Mouse (Mus musculus): Measurements from ENCODE around the gene Chdh. TPM values are rescaled to one million over a fixed set of nuclear protein-coding genes. Genes with fewer than 3 reads are reported as not detected.

The Chdh gene
- polyA plus RNA-seq, 1 experiment: 2.5 TPM

GRCm38 (mm10) chr14:29994976-29995375, 13.8 kb upstream of the Chdh start:
- H3K36me3 ChIP-seq (ENCODE audit: control insufficient read depth, insufficient read depth, low read length): peaks cover 35% of the 10 kb centered on the region
- H3K27me3 ChIP-seq (ENCODE audit: control insufficient read depth, insufficient read depth, low read length): no peaks in the 10 kb centered on the region
- no peaks in the 10 kb centered on the region for H3K4me1 ChIP-seq (ENCODE audit: control insufficient read depth, insufficient read depth, insufficient read length)
- no peak overlapping the region for H3K4me3 ChIP-seq (ENCODE audit: extremely low read depth, insufficient read depth, insufficient read length)
- WGBS: 95% methylated on average over 4 of the region's 4 CpGs
- TF ChIP-seq POLR2A (IDR thresholded peaks at IDR 0.05; ENCODE audit: low read depth, low read length) (no peak), CTCF (IDR thresholded peaks at IDR 0.05; ENCODE audit: extremely low read depth, insufficient read depth, insufficient read length, insufficient replicate concordance) (no peak)
- H3K27ac ChIP-seq (ENCODE audit: insufficient read depth, low read length): no peak overlapping the region
- DNase-seq (ENCODE audit: low read depth in 1 of 2, low spot score in 2 of 2): no peak

GRCm38 (mm10) chr14:29996000-29996751, 12.6 kb upstream of the Chdh start:
- Histone ChIP-seq H3K4me3 (ENCODE audit: extremely low read depth, insufficient read depth, insufficient read length) (no peak overlapping the region), H3K36me3 (ENCODE audit: control insufficient read depth, insufficient read depth, low read length) (peaks cover 26% of the 10 kb centered on the region), H3K27me3 (ENCODE audit: control insufficient read depth, insufficient read depth, low read length) (no peaks in the 10 kb centered on the region), H3K4me1 (ENCODE audit: control insufficient read depth, insufficient read depth, insufficient read length) (no peaks in the 10 kb centered on the region), H3K27ac (ENCODE audit: insufficient read depth, low read length) (no peak overlapping the region)
- DNase-seq (ENCODE audit: low read depth in 1 of 2, low spot score in 2 of 2): no peak
- WGBS: 96% methylated on average over 11 of the region's 11 CpGs
- TF ChIP-seq CTCF (IDR thresholded peaks at IDR 0.05; ENCODE audit: extremely low read depth, insufficient read depth, insufficient read length, insufficient replicate concordance) (no peak), POLR2A (IDR thresholded peaks at IDR 0.05; ENCODE audit: low read depth, low read length) (no peak)

- Histone ChIP-seq H3K4me1 (ENCODE audit: control insufficient read depth, insufficient read depth, insufficient read length) (no peaks in the 10 kb centered on the region), H3K27me3 (ENCODE audit: control insufficient read depth, insufficient read depth, low read length) (no peaks in the 10 kb centered on the region), H3K27ac (ENCODE audit: insufficient read depth, low read length) (no peak overlapping the region), H3K4me3 (ENCODE audit: extremely low read depth, insufficient read depth, insufficient read length) (no peak overlapping the region), H3K36me3 (ENCODE audit: control insufficient read depth, insufficient read depth, low read length) (peaks cover 21% of the 10 kb centered on the region)
- TF ChIP-seq CTCF (IDR thresholded peaks at IDR 0.05; ENCODE audit: extremely low read depth, insufficient read depth, insufficient read length, insufficient replicate concordance) (no peak), POLR2A (IDR thresholded peaks at IDR 0.05; ENCODE audit: low read depth, low read length) (no peak)
- no peak for DNase-seq (ENCODE audit: low read depth in 1 of 2, low spot score in 2 of 2)
Measured at GRCm38 (mm10) chr14:29997345-29997744, 11.5 kb upstream of the Chdh start.

GRCm38 (mm10) chr14:29998747-29999474, 9.9 kb upstream of the Chdh start:
- DNase-seq (ENCODE audit: low read depth in 1 of 2, low spot score in 2 of 2): no peak
- Histone ChIP-seq H3K27me3 (ENCODE audit: control insufficient read depth, insufficient read depth, low read length) (no peaks in the 10 kb centered on the region), H3K36me3 (ENCODE audit: control insufficient read depth, insufficient read depth, low read length) (peaks cover 12% of the 10 kb centered on the region), H3K4me1 (ENCODE audit: control insufficient read depth, insufficient read depth, insufficient read length) (no peaks in the 10 kb centered on the region), H3K4me3 (ENCODE audit: extremely low read depth, insufficient read depth, insufficient read length) (no peak overlapping the region), H3K27ac (ENCODE audit: insufficient read depth, low read length) (no peak overlapping the region)
- WGBS: 81% methylated on average over 13 of the region's 13 CpGs
- TF ChIP-seq CTCF (IDR thresholded peaks at IDR 0.05; ENCODE audit: extremely low read depth, insufficient read depth, insufficient read length, insufficient replicate concordance): no peak
- TF ChIP-seq POLR2A (IDR thresholded peaks at IDR 0.05; ENCODE audit: low read depth, low read length): no peak

GRCm38 (mm10) chr14:29999475-29999811, 9.4 kb upstream of the Chdh start:
- 75% methylated on average over 3 of the region's 3 CpGs for WGBS
- H3K27ac ChIP-seq (ENCODE audit: insufficient read depth, low read length): no peak overlapping the region
- DNase-seq (ENCODE audit: low read depth in 1 of 2, low spot score in 2 of 2): no peak

GRCm38 (mm10) chr14:30009864-30010560, 1.2 kb downstream of the Chdh start:
- no peak overlapping the region for H3K4me3 ChIP-seq (ENCODE audit: extremely low read depth, insufficient read depth, insufficient read length)
- no peaks in the 10 kb centered on the region for H3K36me3 ChIP-seq (ENCODE audit: control insufficient read depth, insufficient read depth, low read length)
- no peak overlapping the region for H3K27ac ChIP-seq (ENCODE audit: insufficient read depth, low read length)
- H3K27me3 ChIP-seq (ENCODE audit: control insufficient read depth, insufficient read depth, low read length): peaks cover 7% of the 10 kb centered on the region; the same call in 1 of the 2 replicates
- peaks cover 15% of the 10 kb centered on the region for H3K4me1 ChIP-seq (ENCODE audit: control insufficient read depth, insufficient read depth, insufficient read length)
- 69% methylated on average over 10 of the region's 10 CpGs for WGBS
- no peak for DNase-seq (ENCODE audit: low read depth in 1 of 2, low spot score in 2 of 2)
- TF ChIP-seq CTCF (IDR thresholded peaks at IDR 0.05; ENCODE audit: extremely low read depth, insufficient read depth, insufficient read length, insufficient replicate concordance) (no peak), POLR2A (IDR thresholded peaks at IDR 0.05; ENCODE audit: low read depth, low read length) (no peak)

More at GRCm38 (mm10) chr14:29999475-29999811, 9.4 kb upstream of the Chdh start:
- Histone ChIP-seq H3K4me3 (ENCODE audit: extremely low read depth, insufficient read depth, insufficient read length) (no peak overlapping the region), H3K27me3 (ENCODE audit: control insufficient read depth, insufficient read depth, low read length) (no peaks in the 10 kb centered on the region), H3K4me1 (ENCODE audit: control insufficient read depth, insufficient read depth, insufficient read length) (no peaks in the 10 kb centered on the region), H3K36me3 (ENCODE audit: control insufficient read depth, insufficient read depth, low read length) (peaks cover 9% of the 10 kb centered on the region)
- TF ChIP-seq POLR2A (IDR thresholded peaks at IDR 0.05; ENCODE audit: low read depth, low read length) (no peak), CTCF (IDR thresholded peaks at IDR 0.05; ENCODE audit: extremely low read depth, insufficient read depth, insufficient read length, insufficient replicate concordance) (no peak)
